Mouse (Mus musculus) hindbrain, embryonic 10.5 days (tissue): ENCODE measurements at regions not wholly inside any gene's neighbourhood (a gene's known extent, or its start where the extent isn't known, plus 50 kb on each side); places are given as distances from the start of the nearest gene placed in this dataset.

ENCODE experiments used
- DNase-seq: peaks from one replicate; pipeline ENCODE4 v3.0.0-alpha.2; 2017; ENCODE audit warnings: low spot score
- H3K27ac ChIP-seq: fragments of 300-500 bp; sonication (generic); 2 replicates; pipeline ENCODE4 v1.5.1; 2016; ENCODE audit warnings: mild to moderate bottlenecking, moderate library complexity
- H3K27me3 ChIP-seq: fragments of 300-500 bp; sonication (generic); 2 replicates; pipeline ENCODE4 v1.6.1; 2016; ENCODE audit warnings: mild to moderate bottlenecking; ENCODE audit not compliant: poor library complexity, insufficient read depth, severe bottlenecking
- H3K36me3 ChIP-seq: fragments of 300-500 bp; sonication (generic); 2 replicates; pipeline ENCODE4 v1.6.1; 2016; ENCODE audit warnings: mild to moderate bottlenecking, moderate library complexity
- H3K4me1 ChIP-seq: fragments of 300-500 bp; sonication (generic); replicated peaks from 2 replicates; pipeline ENCODE4 v1.6.1; 2016; ENCODE audit warnings: mild to moderate bottlenecking
- H3K4me3 ChIP-seq: fragments of 300-500 bp; sonication (generic); 2 replicates; pipeline ENCODE4 v1.5.1; 2016; ENCODE audit warnings: mild to moderate bottlenecking, moderate library complexity
- H3K9me3 ChIP-seq: fragments of 300-500 bp; sonication (generic); 2 replicates; pipeline ENCODE4 v1.6.1; 2016; ENCODE audit warnings: mild to moderate bottlenecking, moderate library complexity
- WGBS: fragments of 180-500 bp; shearing (Covaris S2); methylation state at CpG from one replicate; pipeline ENCODE4 v1.1.7; 2016; 5-methylcytosine and 5-hydroxymethylcytosine counted together

- H3K4me3 ChIP-seq: no peak overlapping the region
- H3K27me3 ChIP-seq: peaks cover 11% of the 10 kb centered on the region
- DNase-seq: no peak
- 90% methylated on average over 2 of the region's 2 CpGs for WGBS
- no peak overlapping the region for H3K27ac ChIP-seq
- no peaks in the 10 kb centered on the region for H3K9me3 ChIP-seq
- peaks cover 26% of the 10 kb centered on the region for H3K4me1 ChIP-seq
- H3K36me3 ChIP-seq: no peaks in the 10 kb centered on the region
These were observed 61.9 kb upstream of the Znrf2 start for GRCm38 (mm10) chr6:54754810-54755209.

- no peak for DNase-seq
- WGBS: 68% methylated on average over 5 of the region's 5 CpGs
These were observed 59.2 kb upstream of the Znrf2 start for GRCm38 (mm10) chr6:54757511-54757911.

GRCm38 (mm10) chr6:54758112-54758511 lies 58.6 kb upstream of the Znrf2 start:
- H3K36me3 ChIP-seq: no peaks in the 10 kb centered on the region
- peak; percentile 38 for DNase-seq
- no peak overlapping the region for H3K4me3 ChIP-seq
- H3K4me1 ChIP-seq: peaks cover 49% of the 10 kb centered on the region
- 0 out of 2 replicates have a peak overlapping the region, but pooled peaks have one; percentile 25 for H3K27ac ChIP-seq
- WGBS: 15% methylated on average over 2 of the region's 2 CpGs
- peaks cover 37% of the 10 kb centered on the region for H3K27me3 ChIP-seq
- H3K9me3 ChIP-seq: no peaks in the 10 kb centered on the region

More at GRCm38 (mm10) chr6:54757511-54757911, 59.2 kb upstream of the Znrf2 start:
- H3K4me1 ChIP-seq: peaks cover 45% of the 10 kb centered on the region
- H3K27ac ChIP-seq: no peak overlapping the region
- H3K27me3 ChIP-seq: peaks cover 31% of the 10 kb centered on the region
- no peak overlapping the region for H3K4me3 ChIP-seq
- H3K9me3 ChIP-seq: no peaks in the 10 kb centered on the region
- H3K36me3 ChIP-seq: no peaks in the 10 kb centered on the region

GRCm38 (mm10) chr6:54759263-54759662 lies 57.5 kb upstream of the Znrf2 start:
- DNase-seq: no peak
- Histone ChIP-seq H3K4me3 (no peak overlapping the region), H3K36me3 (no peaks in the 10 kb centered on the region), H3K27ac (no peak overlapping the region), H3K4me1 (peaks cover 49% of the 10 kb centered on the region), H3K27me3 (peaks cover 41% of the 10 kb centered on the region), H3K9me3 (no peaks in the 10 kb centered on the region)
- WGBS: 55% methylated on average over 8 of the region's 8 CpGs

DNA sequence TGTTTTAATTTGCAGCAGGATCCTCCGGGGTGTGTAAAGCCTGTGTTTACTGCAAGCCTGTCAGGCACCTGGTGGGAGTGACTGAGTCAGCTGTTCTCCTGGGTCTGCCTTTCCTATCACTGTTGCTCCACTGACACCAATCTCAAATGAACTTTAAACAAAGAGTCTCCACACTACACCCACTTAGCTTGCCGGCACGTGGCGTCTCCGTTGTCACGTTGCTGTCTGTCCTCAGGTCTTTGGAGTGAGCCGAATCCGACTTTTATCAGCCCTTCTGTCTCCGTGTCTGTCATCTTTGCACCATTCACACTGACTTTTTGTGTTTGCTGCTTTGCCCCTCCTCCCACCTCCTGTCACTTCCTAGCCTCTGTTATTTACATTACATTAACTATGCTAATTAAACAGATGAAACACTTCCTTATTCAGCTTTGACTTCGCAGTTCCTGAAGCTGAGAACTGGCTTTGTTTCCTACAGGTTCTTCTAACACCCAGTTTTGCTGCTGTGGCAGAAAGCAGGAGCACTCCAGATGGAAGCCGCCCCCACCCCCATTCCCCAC lies 56.7 kb upstream of the Znrf2 start:
- Histone ChIP-seq H3K36me3 (no peaks in the 10 kb centered on the region), H3K9me3 (no peaks in the 10 kb centered on the region), H3K27me3 (peaks cover 41% of the 10 kb centered on the region), H3K4me3 (peak overlapping the region; percentile 31), H3K27ac (peak overlapping the region; percentile 47), H3K4me1 (peaks cover 49% of the 10 kb centered on the region)
- WGBS: 2% methylated on average over 11 of the region's 11 CpGs
- DNase-seq: peak; percentile 32

DNA sequence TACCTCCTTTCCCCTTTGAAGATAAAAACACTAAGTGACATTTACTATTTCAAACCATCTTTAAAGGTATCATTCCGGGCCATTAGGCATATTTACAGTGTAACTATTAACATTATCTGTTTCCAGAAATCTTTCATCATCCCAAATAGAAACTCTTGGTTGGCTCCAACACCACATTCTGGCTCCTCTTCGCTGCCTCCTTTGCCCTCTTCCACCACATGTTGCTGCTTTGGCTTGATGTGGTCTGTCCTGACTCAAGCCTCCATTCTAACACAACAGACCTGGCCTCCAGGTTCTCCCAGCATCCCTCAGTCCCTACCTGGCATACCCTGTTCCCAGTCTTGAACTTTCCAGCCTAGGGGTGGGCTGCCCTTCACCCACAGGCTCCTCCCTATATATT lies 56.2 kb upstream of the Znrf2 start:
- Histone ChIP-seq H3K4me3 (0 out of 2 replicates have a peak overlapping the region, but pooled peaks have one; percentile 31), H3K27ac (peak overlapping the region; percentile 12; the same call in 1 of the 2 replicates), H3K36me3 (no peaks in the 10 kb centered on the region), H3K4me1 (peaks cover 49% of the 10 kb centered on the region), H3K27me3 (peaks cover 41% of the 10 kb centered on the region), H3K9me3 (no peaks in the 10 kb centered on the region)
- DNase-seq: no peak
- 61% methylated on average over 2 of the region's 2 CpGs for WGBS

GRCm38 (mm10) chr6:54762021-54762420 lies 54.7 kb upstream of the Znrf2 start:
- no peak overlapping the region for H3K27ac ChIP-seq
- DNase-seq: no peak
- H3K4me1 ChIP-seq: peaks cover 49% of the 10 kb centered on the region
- H3K9me3 ChIP-seq: no peaks in the 10 kb centered on the region
- 65% methylated on average over 5 of the region's 5 CpGs for WGBS
- H3K4me3 ChIP-seq: no peak overlapping the region
- no peaks in the 10 kb centered on the region for H3K36me3 ChIP-seq
- H3K27me3 ChIP-seq: peaks cover 41% of the 10 kb centered on the region

DNA sequence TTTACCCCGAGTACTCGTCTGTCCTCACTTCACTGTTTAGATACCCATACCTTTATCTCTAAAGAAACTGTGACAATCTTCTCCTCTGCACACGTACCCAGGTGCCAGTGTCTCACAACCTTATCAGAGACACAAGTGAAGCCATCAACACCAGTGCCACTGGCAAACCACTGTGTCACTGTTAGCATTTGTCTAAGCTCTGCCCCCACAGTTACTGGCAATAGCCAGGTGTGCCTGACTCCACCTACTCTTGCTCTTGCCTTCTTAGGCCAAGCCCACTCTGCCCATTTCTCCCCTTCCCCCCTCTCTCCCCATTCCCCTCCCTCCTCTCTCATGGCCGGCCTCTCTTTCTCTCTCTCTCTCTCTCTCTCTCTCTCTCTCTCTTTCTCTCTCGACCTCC lies 54.2 kb upstream of the Znrf2 start:
- H3K9me3 ChIP-seq: no peaks in the 10 kb centered on the region
- peaks cover 41% of the 10 kb centered on the region for H3K27me3 ChIP-seq
- peaks cover 49% of the 10 kb centered on the region for H3K4me1 ChIP-seq
- H3K36me3 ChIP-seq: no peaks in the 10 kb centered on the region
- no peak overlapping the region for H3K27ac ChIP-seq
- H3K4me3 ChIP-seq: no peak overlapping the region
- DNase-seq: no peak
- WGBS: 37% methylated on average over 5 of the region's 5 CpGs

DNA sequence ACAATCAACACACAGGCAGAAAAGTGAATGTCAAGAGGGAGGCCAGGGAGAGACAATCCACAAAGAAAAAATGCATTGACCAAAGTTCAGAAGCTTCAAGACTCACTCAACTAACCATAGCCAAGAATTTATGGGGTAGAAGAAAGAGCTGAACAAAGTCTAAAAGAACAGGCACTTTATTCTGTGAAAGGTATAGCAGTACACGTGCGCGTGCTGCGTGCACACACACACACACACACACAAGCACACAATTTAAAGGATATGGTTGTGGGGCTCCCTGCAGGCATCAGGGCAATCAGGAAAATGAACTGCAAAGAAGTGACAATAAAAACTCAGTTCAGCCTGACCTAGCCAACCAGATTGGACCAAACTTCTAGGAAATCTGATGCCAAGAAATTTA lies 53.0 kb upstream of the Znrf2 start:
- Histone ChIP-seq H3K27ac (no peak overlapping the region), H3K27me3 (peaks cover 38% of the 10 kb centered on the region), H3K36me3 (no peaks in the 10 kb centered on the region), H3K9me3 (no peaks in the 10 kb centered on the region), H3K4me3 (no peak overlapping the region), H3K4me1 (peaks cover 47% of the 10 kb centered on the region)
- DNase-seq: no peak
- 90% methylated on average over 4 of the region's 4 CpGs for WGBS

- no peak overlapping the region for H3K27ac ChIP-seq
- H3K4me3 ChIP-seq: no peak overlapping the region
- no peaks in the 10 kb centered on the region for H3K9me3 ChIP-seq
- peaks cover 26% of the 10 kb centered on the region for H3K4me1 ChIP-seq
- H3K27me3 ChIP-seq: peaks cover 28% of the 10 kb centered on the region
- H3K36me3 ChIP-seq: no peaks in the 10 kb centered on the region
- DNase-seq: no peak
- 90% methylated on average over 2 of the region's 2 CpGs for WGBS
These were observed 51.0 kb upstream of the Znrf2 start for GRCm38 (mm10) chr6:54765715-54766114.

DNA sequence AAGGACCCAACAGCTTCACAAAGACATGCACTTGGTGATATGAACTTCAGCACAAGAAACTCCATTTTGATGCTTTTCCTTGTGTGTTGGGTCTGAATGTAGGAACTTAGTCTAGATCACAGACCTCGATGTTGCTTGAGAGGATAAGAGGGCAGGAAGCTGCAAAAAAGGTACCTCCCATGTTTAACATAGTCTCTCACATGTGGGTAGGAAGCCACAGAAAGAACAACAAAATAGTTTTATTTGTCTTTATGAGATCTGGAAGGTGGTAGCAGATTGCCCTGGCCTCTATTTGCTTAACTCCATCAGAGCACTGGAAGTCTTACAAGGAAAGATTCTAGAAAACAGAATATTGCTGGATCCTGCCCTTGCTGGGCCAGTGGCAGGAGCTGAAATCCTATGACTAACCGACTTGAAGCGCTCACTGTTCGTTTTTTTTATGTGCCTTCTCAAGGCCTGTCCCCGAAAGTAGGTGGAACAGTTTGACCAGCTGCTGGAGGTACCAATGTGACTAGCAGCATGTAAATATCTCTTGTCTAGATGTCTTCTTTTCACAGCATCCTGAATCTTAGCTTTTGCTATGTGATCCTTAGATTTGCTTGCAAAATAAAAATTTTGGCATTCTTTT lies 50.1 kb upstream of the Znrf2 start:
- Histone ChIP-seq H3K27me3 (peaks cover 19% of the 10 kb centered on the region), H3K9me3 (no peaks in the 10 kb centered on the region), H3K27ac (no peak overlapping the region), H3K4me1 (peaks cover 22% of the 10 kb centered on the region), H3K4me3 (no peak overlapping the region), H3K36me3 (no peaks in the 10 kb centered on the region)
- 85% methylated on average over 5 of the region's 5 CpGs for WGBS
- no peak for DNase-seq
